Mouse (Mus musculus) G1E (cell line): Measurements from ENCODE around the gene Tom1l1. TPM values are rescaled to one million over a fixed set of nuclear protein-coding genes. Genes with fewer than 3 reads are reported as not detected.

Experiments used
- ATAC-seq: 2 replicates; pipeline ENCODE4 v1.8.0; 2016; ENCODE audit warnings: mild to moderate bottlenecking; ENCODE audit not compliant: insufficient number of reproducible peaks, poor library complexity, low FRiP score, severe bottlenecking; ENCODE audit errors: extremely low read depth
- DNase-seq: peaks from one replicate; pipeline ENCODE4 v3.0.0; 2012; ENCODE audit warnings: low spot score
- H3K27me3 ChIP-seq: 2 replicates; pipeline ENCODE4 v1.6.1; 2012; ENCODE audit warnings: mild to moderate bottlenecking, low read length, inconsistent platforms; ENCODE audit not compliant: insufficient read depth
- H3K36me3 ChIP-seq: replicated peaks from 2 replicates; pipeline ENCODE3; 2012; ENCODE audit warnings: mild to moderate bottlenecking, inconsistent platforms
- H3K4me1 ChIP-seq: 2 replicates; pipeline ENCODE4 v1.6.1; 2012; ENCODE audit warnings: low read depth, low read length, inconsistent platforms, mixed read lengths; ENCODE audit not compliant: insufficient read depth
- H3K4me3 ChIP-seq: 2 replicates; pipeline ENCODE4 v1.5.1; 2012; ENCODE audit warnings: low read depth, mild to moderate bottlenecking, inconsistent platforms, low read length, moderate library complexity, mixed read lengths
- H3K9me3 ChIP-seq: replicated peaks from 2 replicates; pipeline ENCODE4 v1.6.1; 2012; ENCODE audit warnings: inconsistent platforms
- CTCF ChIP-seq: IDR thresholded peaks from 2 replicates; pipeline ENCODE4 v1.5.1; 2012; ENCODE audit warnings: low read depth, low read length, inconsistent platforms, mixed read lengths
- GATA1 ChIP-seq: IDR thresholded peaks from 2 replicates; pipeline ENCODE4 v1.6.1; 2012; ENCODE audit warnings: borderline replicate concordance, low read length, inconsistent platforms, mixed read lengths
- GATA2 ChIP-seq: IDR thresholded peaks from 2 replicates; pipeline ENCODE4 v1.6.1; 2012; ENCODE audit warnings: low read depth, low read length, inconsistent platforms, borderline replicate concordance
- POLR2AphosphoS5 ChIP-seq: IDR thresholded peaks from 2 replicates; pipeline ENCODE4 v1.6.1; 2012; ENCODE audit warnings: low read depth, low read length, inconsistent platforms; ENCODE audit not compliant: insufficient replicate concordance
- TAL1 ChIP-seq: conservative IDR thresholded peaks from 2 replicates; pipeline ENCODE4 v1.6.1; 2012; ENCODE audit warnings: low read depth, low read length, inconsistent platforms, mixed read lengths
- polyA plus RNA-seq: library from polyadenylated mRNA; stranded (reverse); fragments of >175 nt; gene quantifications from 2 replicates; pipeline ENCODE4 v1.2.3, GENCODE M21; 2012
- total RNA-seq, 2 experiments: library from RNA; stranded (forward) in 1 of 2; stranded (reverse) in 1 of 2; fragments of 200-1000 nt in 1 of 2; fragments of >200 nt in 1 of 2; fragmentation: Nextera tagmentation in 1 of 2; gene quantifications; 2 replicates each; pipeline ENCODE4 v1.2.3; 2014 to 2017

Tom1l1 gene
- total and polyA plus RNA-seq, 3 experiments: 2.0 to 75.4 (median 43.2) TPM

DNA sequence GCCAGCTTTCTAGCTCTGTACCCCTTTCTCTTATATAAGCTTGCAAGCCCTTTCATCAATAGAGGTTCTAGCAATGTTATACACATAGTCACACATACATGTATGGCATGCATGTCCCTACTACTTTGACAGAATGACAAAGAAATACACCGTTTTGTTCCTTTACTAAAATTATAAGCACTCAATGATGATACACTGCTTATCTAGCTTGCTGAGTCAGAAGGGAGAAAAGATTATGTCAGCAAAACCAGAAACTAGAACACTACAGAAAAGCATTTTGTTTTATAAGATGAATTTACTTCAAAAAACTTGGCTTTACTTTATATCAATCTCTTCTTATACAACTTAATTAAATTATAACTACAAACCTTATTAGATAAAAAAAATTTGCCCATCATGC is 63.0 kb downstream of the Tom1l1 start:
- H3K4me1 ChIP-seq: peaks cover 2% of the 10 kb centered on the region; the same call in 1 of the 2 replicates
- peaks cover 13% of the 10 kb centered on the region for H3K36me3 ChIP-seq
- no peak for ATAC-seq
- TF ChIP-seq POLR2AphosphoS5 (no peak), CTCF (no peak), GATA2 (no peak), TAL1 (no peak), GATA1 (no peak)
- no peak for DNase-seq
- H3K4me3 ChIP-seq: no peak overlapping the region
- H3K27me3 ChIP-seq: no peaks in the 10 kb centered on the region
- no peaks in the 10 kb centered on the region for H3K9me3 ChIP-seq

GRCm38 (mm10) chr11:90623477-90623876 is 64.7 kb downstream of the Tom1l1 start:
- DNase-seq (no peak), ATAC-seq (no peak)
- Histone ChIP-seq H3K27me3 (no peaks in the 10 kb centered on the region), H3K4me1 (peaks cover 4% of the 10 kb centered on the region), H3K4me3 (no peak overlapping the region), H3K9me3 (no peaks in the 10 kb centered on the region), H3K36me3 (peaks cover 15% of the 10 kb centered on the region)
- peak; percentile 42 for TF ChIP-seq CTCF
- no peak for TF ChIP-seq GATA2
- no peak for TF ChIP-seq GATA1
- no peak for TF ChIP-seq TAL1

GRCm38 (mm10) chr11:90622500-90622899 is 65.7 kb downstream of the Tom1l1 start:
- Histone ChIP-seq H3K4me3 (no peak overlapping the region), H3K27me3 (no peaks in the 10 kb centered on the region), H3K9me3 (no peaks in the 10 kb centered on the region), H3K36me3 (peaks cover 20% of the 10 kb centered on the region), H3K4me1 (peaks cover 7% of the 10 kb centered on the region)
- ATAC-seq: no peak
- no peak for TF ChIP-seq GATA2
- no peak for TF ChIP-seq TAL1
- no peak for TF ChIP-seq GATA1
- no peak for TF ChIP-seq POLR2AphosphoS5
- TF ChIP-seq CTCF: no peak
- DNase-seq: no peak

DNA sequence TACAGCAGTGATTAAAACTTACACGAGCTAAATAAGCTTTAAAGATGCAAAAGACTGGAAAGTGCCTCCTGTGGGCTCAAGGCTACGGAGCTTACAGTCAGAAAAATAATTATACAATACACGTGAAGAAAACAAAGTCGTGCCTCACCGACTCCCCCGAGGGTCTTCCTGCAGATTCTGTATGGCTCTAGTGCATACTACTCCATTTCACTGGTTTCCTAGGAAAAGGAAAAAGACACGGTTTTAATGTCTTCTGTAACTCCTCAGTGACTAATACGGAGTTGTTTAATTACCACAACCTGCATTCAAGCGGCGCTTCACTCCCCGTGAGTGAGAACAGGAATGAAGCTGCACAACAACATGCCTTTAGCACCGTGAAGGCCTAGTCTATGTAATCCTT is 66.1 kb downstream of the Tom1l1 start:
- no peaks in the 10 kb centered on the region for H3K9me3 ChIP-seq
- TF ChIP-seq GATA2 (no peak), CTCF (no peak), POLR2AphosphoS5 (no peak), TAL1 (no peak), GATA1 (no peak)
- peaks cover 7% of the 10 kb centered on the region for H3K4me1 ChIP-seq
- H3K36me3 ChIP-seq: peaks cover 20% of the 10 kb centered on the region
- no peak for DNase-seq
- no peak for ATAC-seq
- H3K27me3 ChIP-seq: no peaks in the 10 kb centered on the region
- no peak overlapping the region for H3K4me3 ChIP-seq

- no peak for DNase-seq
Measured at GRCm38 (mm10) chr11:90616431-90616830, 71.7 kb downstream of the Tom1l1 start.

DNA sequence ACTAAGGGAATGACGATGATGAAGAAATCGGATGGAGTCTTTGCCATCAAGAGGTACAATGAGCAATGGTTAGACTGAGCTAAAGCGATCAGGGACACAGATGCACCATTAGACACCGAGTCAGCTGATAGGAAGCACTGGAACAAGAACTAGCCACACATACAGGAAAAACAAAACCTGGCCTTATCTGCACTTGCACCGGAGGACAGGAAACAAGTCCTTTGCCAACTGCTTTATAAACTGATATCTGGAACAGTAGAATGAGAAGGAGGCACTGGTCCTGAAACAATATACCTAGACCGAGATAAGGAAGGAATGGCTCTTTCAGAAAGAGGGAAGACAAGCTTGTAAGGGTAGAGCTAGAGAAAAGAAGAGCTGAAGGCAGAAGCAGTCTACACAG is 73.4 kb downstream of the Tom1l1 start:
- TF ChIP-seq POLR2AphosphoS5 (no peak), CTCF (no peak), GATA2 (no peak), GATA1 (no peak), TAL1 (no peak)
- ATAC-seq (peak; percentile 70), DNase-seq (no peak)
- peaks cover 14% of the 10 kb centered on the region for H3K4me1 ChIP-seq
- no peaks in the 10 kb centered on the region for H3K9me3 ChIP-seq
- H3K36me3 ChIP-seq: peaks cover 28% of the 10 kb centered on the region
- no peak overlapping the region for H3K4me3 ChIP-seq
- no peaks in the 10 kb centered on the region for H3K27me3 ChIP-seq

More at GRCm38 (mm10) chr11:90616431-90616830, 71.7 kb downstream of the Tom1l1 start:
- H3K4me1 ChIP-seq: peaks cover 14% of the 10 kb centered on the region
- TF ChIP-seq GATA2 (no peak), CTCF (0 out of 2 replicates have a peak, but pooled peaks have one; percentile 5)
- no peaks in the 10 kb centered on the region for H3K27me3 ChIP-seq
- no peak for ATAC-seq
- H3K36me3 ChIP-seq: peaks cover 32% of the 10 kb centered on the region
- no peak overlapping the region for H3K4me3 ChIP-seq
- H3K9me3 ChIP-seq: no peaks in the 10 kb centered on the region

DNA sequence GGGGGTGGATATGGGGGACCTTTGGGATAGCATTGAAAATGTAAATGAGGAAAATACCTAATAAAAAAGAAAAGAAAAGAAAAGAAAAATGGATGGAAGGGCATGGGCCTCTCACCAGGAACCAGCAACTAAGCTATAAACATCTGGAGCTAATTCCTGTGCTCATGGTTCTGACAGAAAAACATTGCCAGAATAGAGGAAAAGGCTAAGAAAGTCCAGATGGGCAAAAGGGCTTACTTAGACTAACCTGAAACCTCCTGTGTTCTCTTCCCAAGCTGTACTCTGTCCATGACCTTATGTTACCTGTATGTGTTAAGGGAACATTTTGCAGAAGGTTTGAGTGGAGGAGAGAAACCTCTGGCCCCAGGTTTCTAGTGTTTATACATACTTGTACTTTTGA is 76.0 kb downstream of the Tom1l1 start:
- H3K9me3 ChIP-seq: no peaks in the 10 kb centered on the region
- H3K27me3 ChIP-seq: no peaks in the 10 kb centered on the region
- ATAC-seq: no peak
- H3K4me3 ChIP-seq: no peak overlapping the region
- peaks cover 9% of the 10 kb centered on the region for H3K4me1 ChIP-seq
- TF ChIP-seq GATA1 (no peak), GATA2 (no peak), CTCF (no peak), POLR2AphosphoS5 (no peak), TAL1 (no peak)
- DNase-seq: no peak
- H3K36me3 ChIP-seq: peaks cover 31% of the 10 kb centered on the region
